Mouse (Mus musculus) cerebellum, adult 8-10 months (tissue): Measurements from ENCODE around the gene Sh2d3c.

Experiments used
- DNase-seq: peaks from one replicate; pipeline ENCODE4 v3.0.0; 2022

Gene Sh2d3c

DNA sequence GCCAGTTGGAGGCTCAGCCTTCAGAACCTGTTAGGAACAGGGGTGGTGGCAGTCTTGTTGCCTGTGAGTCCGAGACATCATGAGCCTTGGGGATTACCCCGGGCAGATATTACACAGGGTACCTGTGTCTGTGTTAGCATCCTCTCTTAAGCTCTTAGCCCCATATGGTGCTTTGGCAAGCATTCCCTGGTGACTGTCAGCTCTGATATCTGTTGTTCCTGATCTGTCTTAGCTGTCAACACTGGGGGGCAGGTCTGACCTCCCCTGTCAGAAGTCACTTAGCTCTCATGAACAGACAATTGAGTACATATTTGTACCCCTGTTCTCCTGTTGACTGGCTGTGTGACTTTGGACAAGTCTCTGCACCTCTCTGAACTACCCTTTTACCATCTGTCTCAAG, 38.1 kb downstream of the Sh2d3c start:
- no peak for DNase-seq

DNA sequence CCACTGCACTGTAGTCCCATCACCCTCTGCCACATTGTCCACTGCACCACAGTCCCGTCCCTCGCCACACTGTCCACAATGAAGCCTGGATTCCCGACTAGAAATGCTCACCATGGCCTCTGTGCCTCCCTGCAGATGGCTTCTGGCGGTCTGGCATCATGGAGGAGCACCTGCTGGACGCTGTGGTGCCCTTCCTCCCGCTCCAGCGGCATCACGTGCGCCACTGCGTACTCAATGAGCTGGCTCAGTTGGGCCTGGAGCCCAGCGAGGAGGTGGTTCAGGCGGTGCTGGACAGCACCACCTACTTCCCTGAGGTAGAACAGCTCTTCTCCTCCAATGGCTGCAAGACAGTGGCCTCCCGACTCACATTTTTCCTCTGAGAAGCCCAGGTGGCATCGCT, 40.5 kb downstream of the Sh2d3c start:
- DNase-seq: no peak

DNA sequence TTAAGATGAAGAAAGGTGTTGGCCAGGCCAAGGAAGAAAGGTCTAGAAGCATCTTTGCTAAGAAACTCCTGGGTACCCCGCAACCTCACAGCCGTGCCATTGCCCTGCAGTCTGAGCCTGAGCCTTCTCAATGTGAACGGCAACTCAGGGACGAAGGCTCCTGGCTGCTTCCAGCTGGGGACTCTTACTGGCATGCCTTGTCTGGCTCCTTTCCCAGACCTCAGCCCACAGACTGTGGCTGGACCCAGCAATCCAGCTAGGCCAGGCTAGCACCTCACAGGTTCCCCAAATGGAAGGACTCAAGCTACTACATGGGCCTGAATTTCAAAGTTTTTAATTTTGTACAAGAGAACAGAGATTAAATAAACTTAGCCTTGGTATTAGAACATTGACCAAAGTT, 41.0 kb downstream of the Sh2d3c start:
- DNase-seq: no peak

DNA sequence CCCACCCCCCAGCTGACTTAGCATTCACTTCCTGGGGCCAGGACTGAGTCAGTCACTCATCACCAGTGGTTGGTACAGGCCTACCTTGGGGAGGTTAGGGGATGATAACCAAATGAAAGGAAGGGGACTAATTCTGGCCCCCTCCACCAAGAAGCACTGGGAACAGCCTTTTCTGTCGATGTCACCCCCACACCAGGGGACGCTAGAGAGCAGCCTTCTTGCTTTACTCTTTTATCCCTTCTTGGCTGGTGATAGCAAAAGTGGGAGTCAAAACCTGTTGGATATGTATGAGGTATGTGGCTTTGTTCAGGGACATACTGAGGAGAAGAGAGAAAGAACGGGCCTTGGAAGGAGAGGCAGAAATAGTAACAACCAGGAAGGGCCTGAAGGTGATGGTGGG, 42.5 kb downstream of the Sh2d3c start:
- DNase-seq: no peak

DNA sequence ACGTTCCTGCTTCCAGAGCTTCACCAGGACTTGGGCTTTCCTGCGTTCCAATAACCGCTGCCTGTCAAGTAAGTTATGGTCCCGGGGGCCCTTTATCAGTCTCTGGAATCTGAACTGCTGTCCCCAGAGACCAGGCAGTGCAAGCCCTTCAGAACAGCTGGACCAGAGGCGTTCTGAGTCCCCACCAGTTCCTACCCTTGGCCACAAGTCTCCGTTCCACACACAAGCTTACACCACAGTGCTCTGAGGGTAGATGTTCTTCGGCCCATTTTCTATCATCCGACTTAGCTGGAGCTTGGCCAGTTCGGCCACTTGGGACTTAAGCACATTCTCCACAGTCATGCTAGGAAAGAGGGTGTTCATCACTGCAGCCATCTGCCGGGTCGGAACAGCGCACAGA, 46.4 kb downstream of the Sh2d3c start:
- DNase-seq: no peak

DNA sequence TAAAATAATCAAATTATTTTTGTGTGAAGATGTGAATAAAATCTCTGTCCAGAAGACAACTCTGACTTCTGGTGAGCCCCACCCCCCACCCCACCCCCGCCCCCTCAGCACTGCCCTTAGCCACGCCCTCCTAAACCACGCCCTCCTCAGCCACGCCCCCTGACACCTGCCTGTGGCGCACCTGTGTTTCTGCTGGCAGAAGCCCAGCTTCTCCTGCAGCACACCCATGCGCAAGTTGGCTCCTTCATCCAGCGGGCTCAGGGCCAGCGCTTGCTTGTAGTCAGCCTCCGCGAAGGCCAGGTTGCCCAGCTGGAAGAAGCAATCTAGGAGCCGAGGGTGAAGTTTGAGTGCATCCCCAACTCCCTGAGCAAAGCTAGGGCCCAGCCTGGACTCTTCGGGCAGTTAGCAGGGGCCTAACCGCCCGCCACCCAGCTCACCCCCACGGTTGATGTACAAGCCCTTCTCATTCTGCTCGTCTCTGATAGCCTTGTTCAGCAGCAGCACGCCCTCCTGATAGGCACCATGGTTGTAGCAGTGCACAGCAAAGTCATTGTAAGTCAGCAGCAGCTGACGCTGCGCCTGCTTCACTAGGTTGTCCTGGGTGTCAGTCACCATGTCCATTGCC, 47.9 kb downstream of the Sh2d3c start:
- DNase-seq: no peak

DNA sequence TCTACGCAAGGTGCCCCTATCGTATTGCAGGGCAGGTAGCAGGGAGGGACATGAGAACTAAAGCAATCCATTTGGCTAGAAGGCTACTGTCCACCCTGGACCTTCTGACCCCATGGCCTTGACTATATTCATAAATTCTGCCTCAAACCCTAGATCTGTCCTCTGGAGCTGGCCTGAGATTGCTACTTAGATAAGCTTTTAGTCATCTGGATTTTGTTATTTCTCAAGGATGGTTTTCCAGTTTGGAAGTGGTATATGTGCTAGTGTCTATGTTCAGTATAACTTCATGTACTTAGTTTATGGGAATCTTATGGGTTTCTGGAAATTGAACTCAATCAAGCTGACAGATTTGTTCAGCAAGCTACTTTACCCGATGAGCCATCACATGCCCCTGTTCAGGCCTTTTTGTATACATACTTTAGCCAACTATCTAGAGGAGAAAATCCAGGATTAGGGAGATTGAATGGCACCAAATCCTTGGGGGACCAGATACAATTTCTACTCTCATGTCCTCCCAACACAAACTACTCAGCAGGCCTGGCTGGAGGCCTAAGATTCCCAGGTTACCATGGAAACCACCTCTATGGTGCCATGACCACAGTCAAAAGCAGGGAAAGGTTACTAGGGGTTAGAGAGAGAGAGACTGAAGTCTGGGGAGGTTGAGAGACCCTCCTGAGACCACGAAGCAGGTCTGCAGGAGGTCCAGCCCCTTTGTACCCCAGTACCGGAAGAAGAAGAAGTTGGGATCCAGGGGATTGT, 48.7 kb downstream of the Sh2d3c start:
- no peak for DNase-seq

DNA sequence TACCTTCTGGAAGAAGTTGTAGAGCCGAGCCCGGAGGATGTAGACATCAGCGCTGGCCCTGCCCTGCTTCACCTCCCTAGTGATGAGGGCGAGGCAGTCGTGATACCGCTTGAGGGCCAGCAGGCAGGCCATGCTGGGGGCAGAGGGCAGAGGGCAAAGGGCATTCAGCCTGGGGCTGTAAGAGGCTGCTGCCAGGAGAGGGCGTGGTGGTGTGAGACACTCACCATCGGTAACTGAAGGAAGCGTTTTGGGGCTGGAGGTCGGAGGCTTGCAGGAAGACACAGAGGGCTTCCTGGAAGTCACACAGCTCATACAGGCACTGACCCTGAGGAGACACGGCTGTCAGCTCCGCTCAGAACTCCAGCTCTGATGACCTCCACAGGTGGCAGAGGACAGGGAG, 51.0 kb downstream of the Sh2d3c start:
- DNase-seq: no peak

DNA sequence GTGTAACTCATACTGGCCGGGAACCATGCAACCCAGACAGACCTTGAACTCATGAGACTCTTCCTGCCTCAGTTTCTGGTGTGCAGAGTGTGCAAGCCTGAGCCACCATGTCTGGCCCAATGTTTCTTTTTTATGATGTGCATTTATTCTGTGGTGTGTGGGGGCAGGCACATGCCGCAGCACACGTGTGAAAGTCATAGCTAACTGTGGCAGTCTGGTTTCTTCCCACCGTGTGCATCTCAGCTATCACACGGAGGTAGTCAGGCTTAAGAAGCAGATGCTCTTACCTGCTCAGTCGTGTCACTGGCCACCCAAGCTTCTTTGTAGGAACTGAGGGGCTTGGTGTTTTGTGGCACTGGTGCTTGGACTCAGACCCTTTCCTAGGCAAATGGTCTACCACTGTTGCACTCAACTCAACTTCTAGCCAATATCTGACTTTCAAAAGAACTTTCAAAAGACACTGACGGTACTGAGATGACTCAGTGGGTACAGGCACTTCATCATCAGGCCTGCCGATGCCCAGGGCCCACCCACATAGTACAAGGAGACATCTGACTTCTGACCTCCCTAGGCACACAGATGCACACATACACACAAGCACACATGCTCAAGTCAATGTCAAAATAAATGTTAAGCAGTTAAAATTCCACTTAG, 51.9 kb downstream of the Sh2d3c start:
- DNase-seq: no peak

DNA sequence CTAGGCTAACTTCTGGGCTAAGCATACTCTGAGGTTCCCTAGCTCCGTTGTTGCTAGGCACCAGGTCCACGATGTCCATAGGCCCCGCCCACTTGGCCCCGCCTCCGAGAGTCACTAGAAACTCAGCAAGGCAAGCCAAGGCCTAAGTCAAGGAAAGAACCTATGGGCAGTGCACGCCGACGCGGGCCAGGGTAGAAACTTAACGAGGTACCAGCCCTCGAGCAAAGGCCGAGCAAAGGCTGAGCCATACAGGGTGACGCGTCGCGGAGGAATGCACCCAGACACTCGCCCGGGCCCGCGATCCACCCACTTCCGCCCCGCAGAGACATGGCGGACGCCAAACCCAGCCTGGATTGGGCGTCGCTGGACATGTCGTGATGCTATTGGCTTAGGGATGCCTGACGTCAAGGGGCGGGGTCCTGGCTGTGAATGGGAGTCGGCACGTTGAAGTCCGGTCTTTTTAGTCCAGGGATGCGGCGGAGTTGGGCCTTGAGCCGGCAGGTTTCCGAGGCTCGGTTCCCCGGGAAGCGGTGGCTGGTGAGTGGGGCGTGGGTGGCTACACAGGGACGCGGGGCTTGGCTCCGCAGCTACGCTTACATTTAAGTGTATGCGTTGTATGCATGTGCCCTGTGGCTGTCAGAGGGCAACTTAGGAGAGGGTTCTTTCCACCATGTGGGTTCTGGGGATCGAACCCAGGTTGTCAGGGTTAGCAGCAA, 54.7 kb downstream of the Sh2d3c start, which contains the start of the genes Ttc16 and Ptrh1:
Gene Ttc16, minus strand, starts transcription at position 275 of the 716 bp plus-strand sequence.
Gene Ptrh1, plus strand, starts transcription at position 428 of the 716 bp plus-strand sequence.
- peak; percentile 97 for DNase-seq

DNA sequence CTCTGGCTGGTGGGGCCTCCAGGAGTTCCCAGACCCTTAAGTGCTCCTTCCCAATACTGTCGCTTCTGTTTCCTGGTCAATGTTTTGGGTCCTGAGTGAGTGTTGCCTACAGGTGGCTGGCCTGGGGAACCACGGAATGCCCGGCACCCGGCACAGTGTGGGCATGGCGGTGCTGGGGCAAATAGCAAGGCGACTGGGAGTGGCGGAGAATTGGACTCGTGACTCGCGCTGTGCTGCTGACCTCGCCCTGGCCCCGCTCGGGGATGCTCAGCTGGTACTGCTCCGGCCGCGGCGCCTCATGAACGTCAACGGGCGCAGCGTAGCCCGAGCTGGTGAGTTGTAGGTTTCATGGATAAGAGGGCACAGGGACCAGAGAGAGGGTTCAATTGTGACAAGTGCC, 55.3 kb downstream of the Sh2d3c start:
- no peak for DNase-seq

DNA sequence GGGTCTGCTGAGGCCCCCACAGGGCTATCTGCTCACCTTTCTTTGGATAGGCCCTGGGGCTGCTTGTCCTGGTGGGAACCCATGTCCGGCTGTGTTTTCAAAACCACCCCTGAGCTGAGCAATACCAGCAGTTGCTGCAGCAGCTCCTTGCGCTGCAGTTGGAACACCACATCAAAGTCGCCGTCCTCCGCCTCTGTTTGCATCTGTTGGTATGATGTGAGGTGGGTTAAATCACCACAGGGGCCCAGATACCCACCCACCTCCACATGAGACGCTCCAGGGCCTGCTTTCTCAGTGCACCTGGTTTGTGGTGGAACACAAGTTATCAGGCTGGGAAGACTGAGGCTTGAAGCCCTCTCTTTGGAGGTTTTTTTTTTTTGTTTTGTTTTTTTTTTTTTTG, 57.2 kb downstream of the Sh2d3c start:
- DNase-seq: no peak

DNA sequence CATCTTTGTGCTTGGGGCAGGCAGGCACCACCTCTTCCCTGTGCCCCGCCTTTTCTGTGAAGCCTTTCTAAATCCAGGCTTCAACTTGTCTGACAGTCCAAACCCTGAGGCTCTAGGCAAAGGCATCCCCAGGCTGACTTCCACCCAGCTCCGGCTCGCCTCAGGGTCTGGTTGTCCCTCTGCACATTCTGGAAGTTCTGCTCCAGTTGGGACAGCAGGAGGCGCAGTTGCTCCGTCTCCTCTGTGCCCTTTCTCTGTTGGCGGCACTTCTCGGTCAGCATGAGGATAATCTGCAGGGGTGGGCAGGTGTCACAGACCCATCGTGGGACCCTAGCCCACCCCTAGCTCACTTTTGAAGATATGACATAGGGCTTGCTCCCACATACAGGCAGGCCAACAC, 58.3 kb downstream of the Sh2d3c start:
- DNase-seq: peak; percentile 77

DNA sequence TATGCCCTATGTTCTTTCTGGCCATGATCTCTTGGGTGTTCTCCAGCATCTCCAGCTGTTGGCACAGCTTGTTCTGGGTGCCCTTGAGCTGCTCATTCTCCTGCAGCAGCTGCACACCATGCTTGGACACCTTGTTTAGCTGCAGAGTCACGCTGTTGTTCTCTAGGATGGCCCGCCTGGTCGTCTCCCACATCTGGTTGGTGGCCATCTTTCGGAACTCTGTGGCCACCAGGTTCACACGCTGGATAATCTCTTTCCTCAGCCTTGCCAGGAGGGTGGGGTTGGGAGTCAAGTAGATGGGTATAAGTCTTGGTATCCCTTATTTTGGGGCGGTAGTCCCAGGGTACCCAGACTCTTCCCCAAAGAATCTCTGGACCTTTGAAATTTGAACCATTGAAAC, 58.9 kb downstream of the Sh2d3c start:
- no peak for DNase-seq

DNA sequence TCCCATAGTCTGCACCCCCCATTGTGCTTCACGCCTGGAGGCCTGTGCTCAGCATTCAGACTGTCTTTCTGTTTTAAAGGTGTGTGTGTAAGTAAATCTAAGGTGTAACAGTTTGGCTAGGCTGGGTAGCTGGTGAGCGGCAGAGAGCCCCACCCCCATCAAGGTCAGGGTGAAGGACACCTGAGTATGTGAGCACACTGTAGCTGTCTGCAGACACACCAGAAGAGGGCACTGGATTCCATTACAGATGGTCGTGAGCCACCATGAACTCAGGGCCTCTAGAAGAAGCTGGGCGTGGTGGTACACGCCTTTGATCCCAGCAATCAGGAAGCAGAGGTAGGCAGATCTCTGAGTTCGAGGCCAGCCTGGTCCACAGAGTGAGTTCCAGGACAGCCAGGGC, 60.9 kb downstream of the Sh2d3c start:
- no peak for DNase-seq

DNA sequence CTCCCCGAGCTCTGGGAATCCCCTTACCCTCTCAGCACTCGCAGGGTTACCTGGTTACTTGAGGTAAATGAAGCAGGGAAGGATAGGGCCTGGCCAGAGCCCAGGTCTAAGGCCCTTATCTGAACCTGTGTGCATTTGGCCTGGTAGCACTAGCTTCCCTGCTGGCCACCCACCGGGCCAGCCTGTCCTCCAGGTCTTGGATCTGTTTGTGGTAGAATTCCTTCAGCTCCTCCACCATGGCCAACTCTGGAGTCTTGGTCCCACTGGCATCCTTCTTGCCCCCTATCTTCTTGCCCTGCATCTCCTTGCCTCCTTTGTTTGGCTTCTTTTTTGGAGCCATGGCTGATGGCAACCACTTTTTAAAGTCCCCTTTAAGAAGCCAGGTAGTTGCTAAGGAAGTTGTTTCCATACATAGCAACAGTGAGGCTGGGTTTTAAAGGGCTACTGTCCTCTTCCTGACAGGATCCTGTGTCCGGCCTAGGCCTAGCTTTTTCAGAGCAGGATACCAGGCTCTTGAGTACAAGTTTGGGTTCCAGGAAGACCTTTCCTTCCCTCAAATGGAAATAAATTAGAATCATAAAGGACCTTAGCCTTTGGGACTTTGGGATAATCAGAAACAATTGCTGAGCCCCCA, 63.3 kb downstream of the Sh2d3c start, which contains the start of gene Cfap157:
Gene Cfap157, minus strand, starts transcription at position 381 of the 634 bp plus-strand sequence.
- no peak for DNase-seq

DNA sequence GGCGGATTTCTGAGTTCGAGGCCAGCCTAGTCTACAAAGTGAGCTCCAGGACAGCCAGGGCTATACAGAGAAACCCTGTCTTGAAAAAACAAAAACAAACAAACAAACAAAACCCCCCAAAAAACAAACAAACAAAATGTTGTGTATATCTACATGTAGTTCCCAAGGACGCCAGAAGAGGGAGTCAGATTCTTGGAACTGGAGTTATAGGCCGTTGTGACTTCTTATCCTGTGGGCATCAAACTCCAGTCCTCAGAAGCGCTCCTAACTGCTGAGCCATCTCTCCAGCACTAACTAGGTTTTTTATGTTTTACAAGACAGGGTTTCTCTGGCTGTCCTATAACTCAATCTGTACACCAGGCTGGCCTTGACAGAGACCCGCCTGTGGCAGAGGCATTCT, 66.3 kb downstream of the Sh2d3c start:
- peak; percentile 62 for DNase-seq

DNA sequence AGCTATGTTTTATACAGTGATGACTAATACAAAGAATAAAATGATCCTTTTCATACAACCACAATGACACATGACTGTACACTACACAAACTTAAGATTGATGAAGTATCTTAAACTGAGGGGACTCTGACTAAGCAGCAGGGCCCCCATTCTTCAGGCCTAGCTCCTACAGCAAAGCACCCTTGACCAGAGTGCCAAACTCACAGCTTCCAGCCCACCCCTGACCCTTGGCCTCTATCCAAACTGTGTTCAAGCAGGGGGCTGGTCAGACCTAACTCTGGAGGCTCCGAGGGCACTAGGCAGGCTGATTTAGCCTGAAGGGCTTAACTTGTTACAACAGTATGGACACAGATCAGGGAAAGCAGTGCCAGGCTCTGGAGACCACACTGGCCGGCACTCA, 67.7 kb downstream of the Sh2d3c start:
- no peak for DNase-seq

DNA sequence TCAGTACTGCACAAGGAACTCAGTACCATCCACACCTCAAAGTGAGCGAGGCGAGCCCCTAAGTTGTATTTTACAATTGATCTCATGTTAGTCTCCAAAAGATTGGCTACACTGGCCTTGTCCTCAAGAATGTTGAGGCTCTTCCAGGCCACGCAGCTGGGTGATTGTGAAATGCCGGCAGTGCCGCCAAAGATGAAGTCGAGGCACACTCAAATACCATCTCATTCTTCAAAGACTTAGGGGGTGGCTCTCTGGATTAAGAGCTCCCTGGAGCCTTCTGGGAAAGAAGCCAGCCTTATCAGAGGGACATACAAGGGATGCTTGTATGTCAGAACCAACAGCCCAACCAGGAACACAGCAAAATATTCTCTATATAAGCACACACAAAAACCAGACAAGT, 70.4 kb downstream of the Sh2d3c start:
- DNase-seq: no peak

DNA sequence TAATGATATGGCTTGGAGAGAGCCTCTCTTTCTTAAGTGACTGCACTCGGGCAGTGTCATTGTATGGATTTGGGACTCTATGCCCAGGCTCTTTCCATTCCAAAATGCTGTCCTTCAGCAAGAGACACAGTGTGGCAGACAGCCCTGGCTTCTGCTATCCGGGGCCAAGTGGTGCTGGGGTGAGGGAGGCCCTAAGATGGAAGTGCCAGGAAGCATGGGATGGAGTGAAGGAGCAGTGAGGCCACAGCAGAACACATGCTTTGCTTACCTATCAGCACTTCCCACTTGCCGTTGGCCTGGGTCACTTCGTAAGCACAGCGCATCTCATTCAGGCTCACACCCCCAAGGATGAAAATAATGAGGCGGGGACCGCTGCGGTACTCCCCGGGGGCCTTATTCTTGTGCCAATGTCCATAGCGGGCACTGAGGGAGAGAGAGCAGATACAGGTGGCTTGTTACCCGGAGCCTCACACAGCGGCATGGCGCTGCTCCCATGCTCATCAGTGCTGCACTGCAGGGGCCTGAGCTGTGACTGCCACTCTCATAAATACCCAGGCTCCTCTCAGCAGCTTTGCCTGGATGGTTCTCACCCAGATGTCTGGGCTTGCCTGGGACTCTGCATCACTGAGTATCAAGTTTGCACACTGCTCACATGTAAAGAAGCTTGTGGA, 75.0 kb downstream of the Sh2d3c start:
- no peak for DNase-seq

DNA sequence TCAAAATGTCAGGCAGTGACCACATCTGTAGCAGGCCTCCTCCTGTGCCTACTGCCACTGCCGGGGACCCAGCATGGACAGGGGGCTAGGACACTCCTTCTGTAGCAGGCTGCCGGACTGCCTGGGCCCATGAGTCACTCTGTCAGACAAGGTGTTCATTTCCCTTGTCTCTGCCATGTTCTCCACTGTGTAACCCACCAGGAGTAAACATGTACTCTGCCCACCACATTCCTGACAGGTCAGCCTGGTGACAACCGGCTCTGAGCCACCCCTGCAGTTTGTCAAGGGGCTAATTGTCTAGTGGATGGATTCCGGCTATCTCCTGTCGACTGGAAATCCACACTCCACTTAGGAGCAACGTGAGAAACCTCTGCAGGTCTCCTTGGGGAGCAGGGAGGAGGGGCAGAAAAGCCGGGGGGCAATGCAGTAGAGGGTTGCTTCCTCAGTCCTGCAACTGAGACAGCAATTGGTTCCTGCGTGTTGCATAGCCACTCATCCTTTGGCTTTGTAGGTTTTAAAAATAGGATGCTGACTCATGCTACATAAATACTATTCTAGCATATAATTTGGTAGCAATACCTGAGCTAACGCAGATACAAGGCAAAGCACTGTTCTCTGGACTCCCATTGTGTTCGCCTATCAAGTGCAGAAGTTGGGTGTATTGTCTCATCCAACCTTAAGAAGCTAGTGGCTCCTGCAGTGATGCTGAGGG, 77.6 kb downstream of the Sh2d3c start:
- DNase-seq: no peak
